Mouse (Mus musculus) lung, adult 2 months (tissue): ENCODE results near the gene Pnrc1.

Experiments used
- CTCF ChIP-seq: fragments of 200-500 bp; IDR thresholded peaks from 2 replicates; pipeline ENCODE4 v1.5.1; 2011; ENCODE audit warnings: mild to moderate bottlenecking, low read length, control low read depth; ENCODE audit not compliant: insufficient read depth
- POLR2A ChIP-seq: fragments of 200-500 bp; IDR thresholded peaks from 2 replicates; pipeline ENCODE4 v1.6.1; 2011; ENCODE audit warnings: low read depth, mild to moderate bottlenecking, control low read depth, low read length, borderline replicate concordance; ENCODE audit errors: extremely low read depth

- TF ChIP-seq POLR2A (no peak), CTCF (no peak)
Observed at GRCm38 (mm10) chr4:33227164-33227563, 62.8 kb downstream of the Pnrc1 start.
